Mouse (Mus musculus): ENCODE results near the gene Egln1.

Egln1 gene

DNA sequence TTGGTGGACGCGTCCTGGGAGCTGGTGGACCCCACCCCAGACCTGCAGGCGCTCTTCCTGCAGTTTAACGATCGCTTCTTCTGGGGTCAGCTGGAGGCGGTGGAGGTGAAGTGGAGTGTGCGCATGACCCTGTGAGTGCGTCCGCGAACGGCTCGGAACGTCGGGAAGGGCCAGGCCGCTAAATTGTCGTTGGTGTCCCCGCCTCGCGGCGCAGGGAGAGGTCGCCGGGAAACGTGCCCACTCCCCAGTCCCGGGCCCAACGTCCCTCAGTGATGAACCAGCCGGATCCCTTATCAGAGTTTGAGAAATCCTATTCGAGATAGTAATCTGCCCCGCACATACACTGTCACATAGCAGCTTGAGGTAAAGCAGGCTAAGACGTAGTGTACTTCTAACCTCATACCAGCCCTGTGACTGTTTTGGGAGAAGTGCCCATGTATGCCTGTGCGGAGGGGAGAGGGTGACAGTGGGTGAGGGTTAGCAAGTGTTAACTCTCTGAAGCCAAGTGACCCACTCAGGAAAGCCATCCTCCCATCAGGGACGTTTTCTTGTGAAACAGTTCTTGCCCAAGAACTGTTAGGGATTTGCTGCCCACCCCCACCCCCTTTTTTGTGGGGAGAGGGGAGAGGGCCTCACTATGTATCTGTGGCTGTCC, 50.7 kb downstream of the Egln1 start:
- DNase-seq (ENCODE audit: low spot score), result peak; percentile 23

DNA sequence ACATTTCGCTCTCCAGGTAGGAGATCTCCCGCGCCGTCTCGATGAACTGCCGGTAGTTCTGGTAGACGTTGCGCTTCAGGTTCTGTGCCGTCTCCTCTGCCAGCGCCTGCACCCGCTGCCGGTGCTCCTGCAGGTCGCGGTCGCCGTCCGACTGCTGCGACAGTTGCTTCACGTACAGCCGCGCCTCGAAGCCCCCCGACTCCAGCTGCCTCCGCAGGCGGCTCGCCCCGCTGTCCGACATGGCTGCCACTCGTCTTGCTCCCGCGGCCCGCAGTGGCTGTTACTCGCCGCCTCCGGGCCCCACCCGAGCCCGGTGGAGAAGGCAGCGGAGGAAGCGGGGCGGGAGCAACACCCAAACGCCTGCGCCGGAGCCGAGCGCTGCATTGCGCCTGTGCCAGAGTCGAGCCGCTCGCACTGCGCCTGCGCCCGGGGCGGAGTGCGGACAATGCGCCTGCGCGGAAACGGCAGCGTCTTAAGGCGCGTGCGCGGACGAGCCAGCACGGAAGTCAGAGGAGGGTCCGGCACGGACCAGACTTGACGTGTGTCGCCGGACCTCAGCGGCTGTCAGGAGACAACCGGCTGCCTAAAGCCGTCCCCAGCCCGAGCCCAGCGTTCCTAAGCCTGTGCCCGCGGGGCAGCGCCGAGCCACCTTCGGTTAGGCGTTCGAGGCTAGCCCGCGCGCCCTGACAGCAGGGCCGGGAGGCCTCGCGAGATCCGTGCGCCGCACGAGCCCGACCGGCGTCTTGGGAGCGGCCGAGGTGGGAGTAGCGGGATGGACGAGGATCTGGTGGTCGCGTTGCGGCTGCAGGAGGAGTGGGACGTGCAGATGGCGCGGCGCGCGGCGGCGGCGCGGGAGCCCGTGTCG, 51.5 kb downstream of the Egln1 start, which contains the start of the genes Exoc8 and Sprtn:
TSS of gene Exoc8 (minus strand) at position 320 of the 865 bp plus-strand sequence.
TSS of gene Sprtn (plus strand) at position 501 of the 865 bp plus-strand sequence.
- peak; percentile 94 for DNase-seq (ENCODE audit: low spot score)

DNA sequence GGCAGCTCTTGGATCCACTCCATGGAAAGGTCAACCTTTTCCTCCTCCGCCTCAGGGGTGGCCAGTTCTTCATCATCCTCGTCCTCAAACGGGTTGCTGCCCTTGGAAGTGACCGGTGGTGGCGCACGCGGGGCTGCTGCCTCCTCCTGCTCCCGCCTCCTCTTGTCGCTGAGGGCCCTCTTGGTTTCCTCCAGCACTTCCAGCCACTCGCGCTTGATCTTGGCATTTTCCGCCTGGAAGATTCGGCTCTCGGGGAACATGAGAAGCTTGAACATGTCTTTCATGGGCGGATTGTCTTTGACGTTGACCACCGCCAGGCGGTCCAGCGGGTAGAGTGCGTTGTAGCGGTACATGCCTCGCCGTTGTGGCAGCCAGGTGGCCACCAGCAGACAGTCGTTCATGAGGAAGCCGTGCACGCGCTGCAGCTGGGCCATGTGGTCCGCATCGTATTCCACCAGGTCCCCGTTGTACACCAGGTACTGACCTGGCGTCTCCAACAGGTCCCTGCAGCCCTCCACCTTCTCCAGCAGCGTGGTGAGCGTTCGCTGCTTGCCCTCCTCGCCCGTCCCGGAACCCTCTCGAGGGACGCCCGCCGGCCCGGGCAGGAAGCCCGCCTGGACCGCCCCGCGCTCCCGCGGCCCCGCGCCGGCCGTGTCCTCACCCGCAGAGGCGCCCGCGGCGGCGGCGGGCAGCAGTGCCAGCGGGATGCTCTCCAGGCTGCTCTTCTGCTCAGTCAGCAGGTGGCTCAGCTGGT, 52.3 kb downstream of the Egln1 start:
- DNase-seq (ENCODE audit: low spot score), result peak; percentile 62

DNA sequence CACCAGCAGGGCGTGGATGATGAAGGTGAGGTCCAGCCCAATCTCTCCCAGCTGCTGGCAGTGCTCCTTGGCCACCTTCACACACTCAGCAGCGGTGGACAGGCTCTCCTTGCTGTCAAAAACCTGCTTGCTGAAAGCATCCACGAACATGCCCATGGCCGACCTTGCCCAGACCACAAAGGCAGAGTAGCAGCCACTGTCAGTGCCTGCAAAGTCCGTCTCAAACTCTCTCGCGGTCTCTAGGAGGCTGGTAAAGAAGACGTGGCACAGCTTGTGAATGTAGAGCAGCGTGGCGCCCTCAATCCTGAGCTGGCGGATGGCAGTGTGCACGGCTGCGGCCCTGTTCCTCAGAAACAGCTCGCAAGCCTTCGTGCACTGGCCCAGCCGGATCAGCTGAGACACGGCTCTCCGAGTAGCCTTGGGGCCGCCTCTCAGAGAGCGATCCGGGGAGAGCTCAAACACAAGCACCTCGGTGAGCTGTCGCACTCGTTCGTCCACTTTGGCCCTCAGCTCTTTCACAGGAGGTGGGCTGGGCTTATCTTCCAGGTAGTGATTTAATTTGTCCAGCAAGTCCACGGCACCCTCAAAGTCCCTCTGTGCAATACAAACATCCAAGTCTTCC, 53.0 kb downstream of the Egln1 start:
- no peak for DNase-seq (ENCODE audit: low spot score)

DNA sequence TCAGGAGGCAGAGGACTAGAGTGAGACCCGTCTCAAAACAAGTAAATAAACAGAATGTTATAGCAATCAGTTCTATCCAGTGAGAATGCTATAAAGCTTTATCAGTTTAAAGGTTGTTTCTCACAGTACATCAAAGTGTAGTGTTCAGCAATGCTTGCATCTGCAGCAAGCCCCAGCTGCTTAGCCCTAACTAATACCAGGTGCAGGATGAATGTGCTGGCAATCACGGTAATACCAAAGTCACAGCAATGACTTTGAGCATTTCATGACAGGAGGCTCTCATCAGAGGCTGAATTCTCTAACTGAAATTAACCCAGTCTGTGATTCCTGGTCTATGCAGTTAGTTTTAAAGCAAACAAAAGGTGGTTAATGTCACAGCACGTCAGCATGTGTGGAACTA, 56.5 kb downstream of the Egln1 start:
- no peak for DNase-seq (ENCODE audit: low spot score)

DNA sequence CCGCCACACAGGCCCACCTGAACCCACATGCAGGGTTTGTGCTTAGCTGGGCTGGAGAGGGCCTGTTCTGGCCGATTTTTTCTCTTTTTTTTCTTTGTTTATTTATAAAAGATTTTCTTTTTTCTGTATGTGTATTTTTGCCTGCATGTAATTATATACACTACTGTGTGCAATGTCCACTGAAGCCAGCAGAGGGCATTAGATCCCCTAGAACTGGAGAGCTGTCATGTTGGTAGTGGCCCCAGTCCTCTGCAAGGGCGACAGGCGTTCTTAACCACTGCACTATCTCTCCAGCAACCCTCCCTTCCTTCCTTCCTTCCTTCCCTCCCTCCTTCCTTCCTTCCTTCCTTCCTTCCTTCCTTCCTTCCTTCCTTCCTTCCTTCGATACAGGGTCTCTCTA, 60.7 kb downstream of the Egln1 start:
- no peak for DNase-seq (ENCODE audit: low spot score)

DNA sequence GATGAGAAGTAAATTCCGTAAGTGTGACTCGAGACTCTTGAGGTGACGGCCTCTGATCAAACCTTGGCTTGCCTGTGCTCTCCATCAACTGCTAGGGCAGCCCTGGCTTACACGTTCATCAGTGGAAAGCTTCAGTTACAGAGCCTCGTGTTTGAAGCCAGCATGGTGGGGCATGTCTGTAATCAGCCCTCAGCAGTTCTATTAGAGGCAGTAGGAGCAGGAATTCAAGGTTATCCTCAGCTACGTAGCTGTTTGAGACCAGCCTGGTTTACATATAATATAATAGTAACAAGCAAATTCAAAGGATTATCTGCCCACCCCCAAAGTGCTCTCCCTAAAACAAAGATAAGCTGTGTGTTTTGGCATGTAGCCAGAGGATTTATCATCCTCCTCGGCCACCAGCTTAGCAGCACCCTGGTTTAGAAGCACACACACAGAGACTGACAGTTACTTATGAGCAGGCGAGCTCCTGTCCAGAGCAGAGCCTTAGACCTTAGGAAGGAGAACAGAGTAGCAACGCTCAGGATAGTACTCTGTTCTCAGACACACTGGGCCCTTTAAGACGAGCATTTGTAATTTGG, 70.1 kb downstream of the Egln1 start:
- no peak for DNase-seq (ENCODE audit: low spot score)

DNA sequence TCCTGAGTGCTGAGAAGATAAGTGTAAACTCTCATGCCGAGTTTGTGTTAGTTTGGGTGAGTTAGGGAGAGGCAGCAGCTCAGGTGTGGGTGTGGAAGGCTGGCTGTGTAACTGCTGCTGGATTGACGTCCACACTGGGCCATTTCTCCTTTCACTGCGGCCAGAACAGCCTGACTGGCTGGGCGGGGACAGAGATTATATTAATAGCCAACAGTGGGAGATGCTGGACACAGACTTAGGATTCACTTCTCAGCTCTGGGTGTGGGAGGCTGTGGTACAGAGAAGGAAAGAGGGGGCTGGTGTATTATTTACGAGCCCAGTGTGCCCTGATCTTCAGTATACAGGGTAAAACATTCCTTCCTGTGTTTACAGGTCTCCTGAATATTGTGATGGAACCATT, 71.0 kb downstream of the Egln1 start:
- DNase-seq (ENCODE audit: low spot score), result no peak

DNA sequence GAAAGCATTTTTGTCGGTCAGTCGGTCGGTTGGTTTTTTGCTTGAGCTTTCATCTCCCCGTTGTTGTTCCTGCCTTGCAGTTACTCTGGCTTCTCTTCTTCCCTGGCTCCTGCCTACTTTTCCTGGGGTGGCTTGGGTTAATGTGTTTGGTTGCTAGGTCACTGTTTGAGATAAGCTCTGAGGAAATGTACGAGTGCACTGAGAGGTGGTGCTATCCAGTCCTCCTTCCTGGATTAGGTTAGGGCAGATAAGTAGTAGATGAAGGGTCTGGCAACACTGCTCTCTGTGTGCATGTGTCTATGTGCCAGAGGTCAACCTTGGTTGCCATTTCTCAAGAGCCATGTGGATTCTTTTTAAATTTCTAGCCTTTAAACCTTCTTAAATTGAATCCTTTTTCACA, 76.4 kb downstream of the Egln1 start:
- DNase-seq (ENCODE audit: low spot score), result no peak

DNA sequence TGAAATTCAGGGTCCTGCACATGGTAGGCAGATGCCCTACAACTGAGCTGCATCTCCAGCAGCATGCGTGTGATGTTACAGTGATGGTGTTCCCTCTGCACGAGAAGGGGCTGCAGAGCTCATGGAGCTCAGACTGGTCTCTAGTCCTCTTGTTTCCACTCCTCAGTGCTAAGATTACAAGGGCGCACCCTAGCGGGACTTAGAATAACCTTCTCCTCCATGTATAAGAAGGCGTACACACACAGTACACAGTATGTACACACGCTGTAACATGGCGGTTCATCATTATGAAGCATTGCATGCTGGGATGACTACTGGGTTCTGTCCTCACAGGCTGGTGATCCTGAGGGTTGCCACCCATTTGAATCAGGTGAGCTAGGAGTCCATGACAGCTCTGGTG, 77.0 kb downstream of the Egln1 start:
- DNase-seq (ENCODE audit: low spot score), result no peak

DNA sequence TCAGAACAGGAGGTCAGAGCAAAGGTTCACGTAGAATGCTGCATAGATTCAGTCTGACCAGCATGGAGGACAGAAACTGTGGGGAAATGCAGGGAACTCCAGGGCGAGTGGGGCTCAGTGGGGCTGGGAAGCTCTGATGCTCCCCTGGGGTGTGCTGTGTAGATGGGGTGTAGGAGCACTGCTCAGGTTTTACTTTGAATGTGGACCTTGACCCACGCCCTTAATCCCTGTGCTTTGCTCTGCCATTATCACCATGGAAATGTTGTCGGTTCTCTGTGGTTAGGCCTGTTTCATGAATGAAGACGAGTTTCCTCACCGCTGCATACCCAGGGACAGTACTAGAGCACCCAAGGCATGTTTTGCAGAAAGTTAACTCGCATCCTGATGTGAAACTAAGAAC, 77.7 kb downstream of the Egln1 start:
- no peak for DNase-seq (ENCODE audit: low spot score)

DNA sequence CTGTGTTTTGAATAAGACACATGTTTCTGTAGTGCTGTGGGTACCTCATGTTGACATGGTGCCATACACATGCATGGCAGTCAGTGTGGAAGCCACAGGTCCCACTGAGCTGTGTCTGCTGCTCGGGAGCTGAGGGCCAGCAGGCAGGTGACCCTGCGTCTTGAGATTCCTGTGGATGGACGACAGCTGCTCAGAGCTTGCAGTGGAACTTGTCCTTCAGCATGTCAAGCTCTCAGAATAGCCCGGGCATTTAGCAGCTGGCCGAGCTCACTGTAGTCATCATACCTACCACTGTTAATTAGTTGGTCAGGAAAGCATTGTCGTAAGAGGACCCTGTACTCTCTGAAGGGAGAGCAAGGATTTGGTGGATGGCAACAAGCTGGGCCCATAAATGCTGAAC, 79.4 kb downstream of the Egln1 start:
- DNase-seq (ENCODE audit: low spot score), result no peak

DNA sequence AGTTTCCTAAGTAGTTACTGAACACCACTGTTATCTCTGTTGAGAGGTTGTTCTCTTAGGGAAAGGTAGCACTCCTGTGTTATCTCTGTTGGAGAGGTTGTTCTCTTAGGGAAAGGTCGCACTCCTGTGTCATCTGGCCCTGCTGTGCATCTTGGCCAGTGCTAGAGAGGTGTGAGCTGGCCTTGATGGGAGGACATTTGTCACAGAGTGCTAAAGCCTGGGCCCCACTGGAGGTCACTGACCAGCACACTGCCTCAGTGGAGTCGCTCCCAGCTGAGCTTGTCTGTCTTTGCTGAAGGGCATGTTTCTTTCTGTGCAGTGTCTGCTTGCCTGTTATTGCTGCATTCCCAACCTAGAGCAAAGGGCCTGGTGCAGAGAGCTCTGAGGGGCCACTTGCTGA, 82.0 kb downstream of the Egln1 start:
- no peak for DNase-seq (ENCODE audit: low spot score)

DNA sequence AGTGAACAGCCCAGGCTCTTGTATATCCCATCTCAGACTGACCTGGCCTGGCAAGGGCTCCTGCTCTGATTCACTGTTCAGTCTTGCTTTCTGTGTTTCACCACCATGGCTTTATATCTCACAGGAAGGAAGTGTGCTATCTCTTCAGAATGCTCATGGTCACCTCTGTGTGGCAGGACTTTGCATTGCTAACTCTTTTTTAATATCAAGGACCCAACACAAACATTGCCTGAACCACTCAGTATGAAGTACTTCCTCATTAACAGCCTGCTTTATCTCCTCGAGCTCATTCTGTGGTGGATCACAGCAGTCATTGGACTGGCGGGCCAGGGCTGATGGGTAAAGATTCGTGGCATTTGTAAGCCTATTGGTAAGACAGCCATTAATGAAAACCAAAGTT, 82.5 kb downstream of the Egln1 start:
- DNase-seq (ENCODE audit: low spot score), result no peak

DNA sequence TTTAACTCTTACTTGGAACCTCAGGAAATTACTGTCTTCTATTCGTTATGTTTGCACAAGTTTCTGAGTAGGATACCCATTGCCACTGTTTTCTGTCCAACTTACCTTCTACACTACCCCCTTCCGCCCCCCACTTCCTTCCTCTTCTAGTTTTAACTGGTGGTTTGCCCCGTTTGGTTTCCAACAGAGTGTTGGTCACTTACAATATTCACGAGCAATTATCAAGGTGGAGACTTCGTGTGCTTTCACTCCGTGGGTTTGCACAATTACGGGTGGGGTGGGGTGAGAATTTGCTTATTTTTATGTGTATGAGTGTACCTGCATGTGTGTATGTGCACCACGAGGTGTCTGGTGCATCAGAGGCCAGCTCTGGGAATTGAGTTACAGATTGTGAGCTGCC, 85.4 kb downstream of the Egln1 start:
- DNase-seq (ENCODE audit: low spot score), result peak; percentile 37

DNA sequence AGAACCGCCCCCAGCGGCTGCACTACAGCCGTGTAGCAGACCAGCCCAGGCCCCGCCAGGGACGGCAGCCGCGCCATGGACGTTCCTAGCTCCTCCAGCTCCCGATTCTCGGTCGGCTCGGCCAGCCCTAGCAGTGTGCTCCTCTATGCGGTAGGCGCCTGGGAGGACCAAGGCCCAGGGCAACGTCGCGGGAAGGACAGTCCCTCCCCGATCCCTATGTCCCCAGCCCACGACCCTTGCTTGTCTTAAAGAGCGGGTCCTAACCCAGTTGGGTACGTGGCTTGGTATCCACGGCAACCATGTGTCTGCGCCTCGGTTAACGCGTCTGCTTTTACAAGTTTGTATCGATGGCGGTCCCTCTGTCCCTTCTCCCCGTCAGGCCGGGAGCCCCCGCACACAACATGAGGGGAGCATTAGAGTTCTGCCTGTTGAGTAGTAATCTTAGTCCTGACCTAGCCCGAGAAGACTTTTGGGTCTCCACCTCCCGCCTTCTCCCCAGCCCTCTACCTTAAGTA, 85.9 kb downstream of the Egln1 start:
- DNase-seq (ENCODE audit: low spot score), result peak; percentile 53

DNA sequence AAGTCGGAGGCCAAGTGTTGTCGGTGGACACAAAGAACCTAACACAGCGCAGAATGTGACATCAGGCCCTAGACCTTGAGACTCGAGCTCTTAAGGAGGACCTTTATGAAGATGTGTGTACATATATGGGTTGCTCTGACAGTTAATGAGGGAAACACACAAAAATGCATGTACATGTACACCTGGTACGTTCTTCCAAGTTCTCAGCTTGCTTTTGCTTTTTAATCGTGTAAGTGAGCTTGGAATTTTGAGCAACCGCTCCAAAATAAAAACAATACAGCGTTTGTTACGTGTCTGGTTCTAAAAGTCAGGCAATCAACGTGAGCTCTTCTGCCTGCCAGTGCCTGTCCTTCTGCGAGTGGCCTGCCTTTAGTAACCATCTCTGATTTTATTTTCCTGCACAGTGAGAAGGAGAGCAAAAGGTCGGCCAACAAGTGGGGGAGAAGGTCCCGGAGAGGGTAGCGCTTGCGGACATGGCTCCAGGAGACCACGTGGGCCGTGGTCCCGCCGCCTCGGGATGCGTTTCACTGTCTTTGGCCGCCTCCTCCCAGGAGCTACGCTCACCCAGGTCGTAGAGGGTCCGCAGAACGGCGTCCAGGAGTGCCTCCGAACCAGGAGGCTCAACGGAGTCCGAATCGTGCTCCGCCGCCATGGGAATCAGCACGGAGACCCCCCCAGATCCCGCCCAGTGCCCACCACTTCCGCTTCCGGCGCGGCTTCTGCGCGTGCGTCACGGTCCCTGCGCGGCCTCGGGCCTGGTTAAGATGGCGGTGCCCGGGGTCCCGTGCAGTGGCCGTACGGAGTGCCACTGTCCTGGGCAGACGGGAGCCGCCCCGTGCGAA, 86.6 kb downstream of the Egln1 start, which contains the start of the genes Gnpat and 2810004N23Rik:
TSS of gene Gnpat (plus strand) at position 713 of the 842 bp plus-strand sequence.
TSS of gene 2810004N23Rik (minus strand) at position 800 of the 842 bp plus-strand sequence.
- peak; percentile 78 for DNase-seq (ENCODE audit: low spot score)

DNA sequence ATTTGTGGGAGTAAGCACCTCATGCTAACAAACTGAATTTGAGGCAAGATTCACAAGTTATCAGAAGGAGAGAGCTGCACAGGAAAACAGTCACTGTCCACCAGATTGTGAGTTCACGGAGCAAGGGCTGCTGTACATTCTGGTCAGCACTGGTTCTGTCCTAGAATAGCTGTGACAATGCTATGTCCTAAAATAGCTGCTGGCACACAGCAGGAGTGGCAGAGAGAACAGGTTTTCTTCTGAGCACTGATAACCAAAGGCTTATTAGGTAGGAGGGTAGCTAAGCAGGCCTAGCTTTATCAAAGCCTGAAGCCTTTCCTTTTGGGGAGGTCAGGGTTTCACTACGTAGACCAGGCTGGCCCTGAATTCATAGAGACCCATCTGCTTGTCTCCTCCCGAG, 88.9 kb downstream of the Egln1 start:
- DNase-seq (ENCODE audit: low spot score), result no peak

DNA sequence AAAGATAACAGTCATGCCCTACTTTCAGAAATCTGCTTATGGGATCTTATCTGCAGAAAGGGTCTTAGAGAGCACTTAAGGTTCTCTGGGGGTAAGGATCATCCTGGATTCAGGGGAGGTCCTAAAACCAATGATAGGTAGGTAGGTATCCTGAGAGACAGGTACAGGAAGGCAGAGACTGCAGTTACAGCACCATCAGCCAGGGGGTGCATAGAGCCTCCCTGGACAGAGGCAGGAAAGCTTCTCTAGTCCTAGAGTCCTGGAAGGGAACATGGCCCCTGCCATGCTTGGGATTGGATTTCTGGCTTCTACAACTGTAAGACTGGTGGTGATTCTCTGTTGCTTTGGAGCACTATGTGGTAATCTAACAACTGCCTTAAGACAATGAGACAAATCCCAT, 89.7 kb downstream of the Egln1 start:
- peak; percentile 43 for DNase-seq (ENCODE audit: low spot score)
